Mouse (Mus musculus) olfactory bulb, adult 2 months (tissue): ENCODE results near the gene Rtn2.

Experiments used
- CTCF ChIP-seq: fragments of 200-500 bp; IDR thresholded peaks from 2 replicates; pipeline ENCODE4 v1.5.1; 2012; ENCODE audit warnings: low read depth, mild to moderate bottlenecking, low read length, moderate library complexity; ENCODE audit not compliant: insufficient read depth
- POLR2A ChIP-seq: fragments of 200-500 bp; IDR thresholded peaks from 2 replicates; pipeline ENCODE4 v1.6.1; 2012; ENCODE audit warnings: mild to moderate bottlenecking, low read depth, low read length, moderate library complexity; ENCODE audit not compliant: insufficient read depth

- TF ChIP-seq CTCF (no peak), POLR2A (no peak)
Observed at GRCm38 (mm10) chr7:19309278-19309883, 27.0 kb downstream of the Rtn2 start.
